Mouse (Mus musculus) megakaryocyte progenitor cell, adult 5-6 weeks (primary cell): ENCODE measurements around the gene Rnpepl1. TPM values are rescaled to one million over a fixed set of nuclear protein-coding genes. Genes with fewer than 3 reads are reported as not detected.
A peak's percentile ranks its signal among the peaks of the same experiment; 100 is the strongest.
"Not testable (repeated sequence)": the region's sequence is repeated elsewhere in the genome, so short reads cannot be mapped to it uniquely, and the experiment has no call there.

Source experiments
- ATAC-seq: replicated peaks from 2 replicates; pipeline ENCODE4 v1.8.0; 2016; ENCODE audit warnings: mild to moderate bottlenecking, moderate TSS enrichment, inconsistent platforms; ENCODE audit not compliant: poor library complexity
- total RNA-seq, 2 experiments: library from RNA; stranded (forward) in 1 of 2; stranded (reverse) in 1 of 2; fragments of 157-497, 149-512 nt in 1 of 2; fragments of 200-1000 nt in 1 of 2; gene quantifications; 2 replicates each; pipeline versions ENCODE4 v1.2.3 to v1.2.4; 2015 to 2017

Rnpepl1 gene
- total RNA-seq, 2 experiments from 2014 or later: 15.7 to 18.2 TPM

DNA sequence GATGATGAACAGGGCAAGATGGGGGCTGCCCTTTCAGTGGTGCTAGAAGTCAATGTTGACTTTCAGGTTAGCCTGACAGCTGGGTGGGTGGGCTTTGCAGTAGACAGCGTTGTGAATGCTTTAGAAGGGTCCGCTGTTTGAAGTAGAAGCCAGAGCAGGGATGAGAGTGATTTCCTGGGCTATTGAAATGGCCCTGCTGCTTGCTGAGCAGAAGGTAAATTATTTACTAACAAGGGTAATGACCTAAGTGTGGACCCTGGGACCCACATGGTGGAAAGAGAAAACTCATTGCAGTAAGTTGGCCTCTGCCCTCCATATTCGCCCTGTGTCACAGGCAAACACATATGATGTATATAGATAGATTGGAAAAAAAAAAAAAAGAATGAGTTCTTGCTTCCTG is 25.9 kb downstream of the Rnpepl1 start:
- ATAC-seq: no peak

DNA sequence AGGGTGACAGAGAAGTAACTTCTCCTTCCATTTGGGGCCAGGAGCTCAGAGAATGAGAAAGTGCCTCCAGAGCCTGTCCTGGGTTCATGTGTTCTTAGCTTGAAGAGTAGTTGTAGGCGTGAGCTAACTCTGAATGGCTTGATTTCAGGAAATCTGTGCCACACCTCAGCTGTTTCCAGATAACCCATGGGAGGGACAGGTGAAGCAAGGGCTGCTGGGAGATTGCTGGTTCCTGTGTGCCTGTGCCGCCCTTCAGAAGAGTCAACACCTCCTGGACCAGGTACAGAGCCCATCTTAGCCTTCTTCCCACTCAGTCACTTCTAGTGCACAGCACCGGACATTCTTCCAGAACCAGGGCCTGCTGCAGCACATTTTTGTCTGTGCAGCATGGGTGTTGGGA is 27.2 kb downstream of the Rnpepl1 start:
- ATAC-seq: no peak

- no peak for ATAC-seq
Observed at GRCm38 (mm10) chr1:92939746-92940145, 29.2 kb downstream of the Rnpepl1 start.

- ATAC-seq: no peak
Observed at GRCm38 (mm10) chr1:92943219-92943989, 32.8 kb downstream of the Rnpepl1 start.

DNA sequence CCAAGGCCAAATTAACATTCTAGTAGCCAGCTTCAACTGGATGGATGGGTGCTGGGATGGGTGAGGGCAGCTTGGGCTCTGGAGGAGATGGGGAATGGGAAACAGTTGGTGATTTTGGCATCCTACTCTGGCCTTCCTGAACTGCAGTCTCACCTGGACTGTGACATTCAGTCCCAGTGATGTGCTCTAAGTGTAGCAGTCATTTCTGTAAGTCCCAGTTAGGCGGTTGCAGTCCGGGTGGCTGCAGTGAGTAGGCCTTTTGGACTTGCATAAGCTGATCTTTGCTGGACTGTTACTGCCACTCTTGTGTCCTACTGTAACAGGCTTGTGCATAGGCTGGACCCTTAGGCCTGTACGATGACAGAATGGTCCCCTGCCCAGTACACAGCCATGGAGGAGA is 37.4 kb downstream of the Rnpepl1 start:
- ATAC-seq: no peak

DNA sequence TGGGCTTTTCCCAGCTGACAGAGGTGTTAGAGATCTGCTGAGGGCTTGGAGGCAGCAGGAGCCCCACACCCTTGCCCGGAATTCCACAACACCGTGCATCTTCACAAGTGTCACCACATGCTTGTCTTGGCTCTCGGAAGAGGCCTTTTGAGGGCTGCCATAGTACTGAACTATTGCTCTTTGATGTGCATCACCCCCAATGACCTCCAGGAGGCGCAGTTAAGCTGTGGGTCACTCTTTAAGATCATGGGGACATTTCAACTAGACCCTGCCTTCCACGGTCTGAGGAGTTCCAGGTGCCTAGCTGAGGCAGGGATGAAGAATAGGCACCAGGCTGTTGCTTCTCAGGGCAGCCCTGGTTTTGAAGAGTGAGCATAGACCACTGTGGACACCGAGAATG is 38.8 kb downstream of the Rnpepl1 start:
- peak; percentile 78 for ATAC-seq

DNA sequence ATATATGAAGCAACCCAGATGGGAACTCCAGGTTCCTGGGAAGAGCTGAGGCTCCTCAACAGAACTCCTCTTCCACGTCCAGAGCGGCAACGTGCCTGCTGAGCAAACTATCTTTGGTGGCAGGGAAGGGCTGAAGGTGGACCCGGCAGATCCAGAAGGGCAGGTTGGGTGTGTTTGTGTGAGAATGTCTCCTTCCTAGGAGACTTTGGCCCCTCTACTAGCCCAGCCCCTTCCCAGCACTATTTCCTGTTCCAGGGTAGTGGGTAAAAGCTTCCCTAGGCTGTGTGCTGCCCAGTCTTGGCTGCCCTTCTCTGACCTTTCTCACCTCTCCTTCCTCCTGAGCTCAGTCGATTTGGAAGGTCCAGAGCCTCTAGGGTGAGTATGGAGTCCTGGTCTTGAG is 40.0 kb downstream of the Rnpepl1 start, which contains the start of gene Gpr35:
TSS of gene Gpr35 (plus strand) at position 259 of the 400 bp plus-strand sequence.
- no peak for ATAC-seq

DNA sequence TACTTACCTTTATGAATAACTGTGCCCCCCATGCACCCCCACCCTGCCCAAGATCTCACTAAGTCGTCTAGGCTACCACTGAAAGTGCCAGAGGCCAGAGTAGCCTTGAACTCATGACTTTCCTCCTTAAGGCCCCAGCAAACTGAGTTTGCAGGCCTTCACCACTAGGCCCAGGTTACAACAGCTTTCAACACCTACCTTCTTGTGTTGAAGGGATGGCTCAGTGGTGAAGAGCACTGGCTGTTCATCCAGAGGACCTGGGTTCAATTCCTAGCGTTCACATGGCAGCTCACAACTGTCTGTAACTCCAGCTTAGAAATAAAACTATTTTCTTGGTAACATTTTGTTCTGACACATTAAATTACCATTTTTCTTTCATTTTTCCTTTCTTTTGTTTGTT is 43.1 kb downstream of the Rnpepl1 start:
- ATAC-seq: no peak

DNA sequence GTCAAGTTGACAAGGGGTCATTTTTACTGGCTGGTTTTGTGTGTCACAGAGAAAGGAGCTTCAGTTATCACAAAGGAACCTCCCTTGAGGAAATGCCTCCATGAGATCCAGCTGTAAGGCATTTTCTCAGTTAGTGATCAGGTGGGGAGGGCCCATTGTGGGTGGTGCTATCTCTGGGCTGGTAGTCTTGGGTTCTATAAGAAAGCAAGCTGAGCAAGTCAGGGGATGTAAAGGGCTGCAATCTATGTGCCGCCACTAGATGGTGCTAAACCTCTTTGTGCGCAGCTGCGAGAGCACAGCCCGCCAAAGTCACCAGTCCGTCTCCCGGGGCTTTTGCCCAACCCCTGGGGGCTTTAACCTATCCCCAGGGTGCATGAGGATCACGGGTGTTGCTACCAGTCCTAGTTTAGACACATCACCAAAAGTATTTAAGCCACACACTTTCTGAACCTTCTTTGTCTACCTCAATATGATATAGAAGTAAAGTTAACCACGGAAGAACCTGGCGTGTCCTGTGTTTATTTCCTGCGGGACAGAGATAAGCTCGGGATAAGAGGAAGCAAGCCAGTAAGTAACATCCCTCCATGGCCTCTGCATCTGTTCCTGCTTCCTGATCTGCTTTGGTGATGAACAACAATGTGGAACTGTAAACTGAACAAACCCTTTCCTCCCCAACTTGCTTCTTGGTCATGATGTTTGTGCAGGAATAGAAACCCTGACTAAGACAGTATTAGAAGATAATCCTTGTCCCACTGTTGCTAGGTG is 46.2 kb downstream of the Rnpepl1 start:
- 0 out of 2 replicates have a peak, but pooled peaks have one; percentile 48 for ATAC-seq

GRCm38 (mm10) chr1:92958999-92959398 is 48.4 kb downstream of the Rnpepl1 start:
- ATAC-seq: no peak

GRCm38 (mm10) chr1:92970791-92971190 is 60.2 kb downstream of the Rnpepl1 start:
- ATAC-seq: not testable (repeated sequence)

DNA sequence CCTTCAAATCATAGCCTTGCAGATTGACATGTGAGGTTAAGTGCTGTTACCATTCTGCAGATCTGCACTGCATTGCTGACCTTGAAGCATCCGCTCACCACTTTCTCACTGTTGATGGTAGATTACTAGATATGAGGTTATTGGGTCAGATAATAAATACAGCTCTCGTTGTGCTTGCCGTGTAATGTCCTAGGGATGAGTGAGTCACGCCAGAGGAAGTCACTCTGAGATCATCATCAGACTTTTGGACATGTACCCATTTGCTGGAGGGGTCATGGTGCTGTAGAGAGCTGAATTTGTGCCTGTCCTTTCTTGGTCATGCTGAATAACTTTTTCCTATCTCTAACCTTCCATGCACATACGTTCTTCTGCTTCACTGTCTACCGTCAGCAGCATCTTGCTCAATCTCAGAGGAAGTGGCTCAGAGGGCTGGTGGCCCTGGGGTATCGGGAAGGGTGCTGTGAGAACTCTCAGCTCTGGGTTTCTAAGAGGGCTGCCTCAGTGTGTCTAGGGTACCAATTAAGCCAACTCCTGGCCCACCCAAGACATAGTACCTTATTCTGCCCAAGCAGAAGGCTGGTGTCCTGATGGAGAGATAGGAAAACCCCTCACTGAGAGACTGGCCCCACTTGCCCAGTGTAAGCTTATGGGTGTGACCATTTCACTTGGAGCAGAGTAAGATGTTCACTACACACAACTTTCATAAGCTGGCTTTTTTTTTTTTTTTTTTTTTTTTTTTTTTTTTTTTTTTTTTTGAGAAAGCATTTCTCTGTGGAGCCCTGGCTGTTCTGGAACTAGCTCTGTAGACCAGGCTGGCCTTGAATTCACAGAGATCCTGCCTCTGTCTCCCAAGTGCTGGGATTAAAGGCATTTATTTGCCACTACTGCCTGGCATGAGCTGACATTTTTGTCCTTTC is 61.6 kb downstream of the Rnpepl1 start:
- peak; percentile 75 for ATAC-seq

DNA sequence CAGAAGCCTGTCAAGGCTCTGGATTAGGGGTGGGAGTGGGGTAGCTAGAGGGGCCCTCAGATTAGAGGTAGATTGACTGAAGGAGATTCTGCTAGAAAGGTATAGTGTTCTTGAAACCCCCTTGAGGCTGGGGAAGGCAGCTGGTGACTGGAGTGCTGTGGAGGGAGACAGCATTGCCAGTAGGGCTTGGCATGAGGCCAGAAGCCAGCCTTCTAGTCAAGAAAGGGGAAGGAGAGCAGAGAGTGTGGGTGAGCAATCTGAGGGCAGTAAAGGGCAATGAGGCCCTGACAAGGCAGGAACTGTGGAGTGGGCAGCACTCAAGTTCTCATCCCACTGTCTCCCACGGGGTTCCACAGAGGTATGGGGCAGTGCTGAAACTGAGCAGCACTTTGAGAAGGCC is 62.3 kb downstream of the Rnpepl1 start:
- peak; percentile 88 for ATAC-seq

Other genes with a start within 250 kb of the Rnpepl1 start
- 41.5 and 51.3 TPM in 2 replicates for gene Gpc1, start 79.1 kb upstream of the Rnpepl1 start, total RNA-seq (2015)
- gene Gpc1, start 79.1 kb upstream of the Rnpepl1 start, total RNA-seq (2017): 58.8 and 70.5 TPM in 2 replicates
- 0.27 TPM in 1 of 2 replicates, not detected in the other for gene Ankmy1, start 7.9 kb upstream of the Rnpepl1 start, total RNA-seq (2015)
- 0.34 TPM in 1 of 2 replicates, not detected in the other for gene Ankmy1, start 7.9 kb upstream of the Rnpepl1 start, total RNA-seq (2017)
- 8.5 and 10.0 TPM in 2 replicates for gene Dusp28, start 3.8 kb upstream of the Rnpepl1 start, total RNA-seq (2015)
- 2.2 and 2.9 TPM in 2 replicates for gene Dusp28, start 3.8 kb upstream of the Rnpepl1 start, total RNA-seq (2017)
- 4.4 and 6.9 TPM in 2 replicates for gene Capn10, start 23.6 kb downstream of the Rnpepl1 start, total RNA-seq (2015)
- 8.2 and 9.2 TPM in 2 replicates for gene Capn10, start 23.6 kb downstream of the Rnpepl1 start, total RNA-seq (2017)
- gene Gpr35, start 40.1 kb downstream of the Rnpepl1 start, total RNA-seq (2015): 1.1 TPM in 2 replicates
- gene Gpr35, start 40.1 kb downstream of the Rnpepl1 start, total RNA-seq (2017): 0.74 and 1.6 TPM in 2 replicates
- gene Aqp12, start 95.6 kb downstream of the Rnpepl1 start, total RNA-seq (2015): not detected in 2 replicates
- not detected in 2 replicates for gene Aqp12, start 95.6 kb downstream of the Rnpepl1 start, total RNA-seq (2017)
- gene Kif1a, start 191.2 kb downstream of the Rnpepl1 start, total RNA-seq (2015): 0.05 TPM in 1 of 2 replicates, not detected in the other
- gene Kif1a, start 191.2 kb downstream of the Rnpepl1 start, total RNA-seq (2017): not detected in 2 replicates
- gene Agxt, start 224.5 kb downstream of the Rnpepl1 start, total RNA-seq (2015): not detected in 2 replicates
- not detected in 2 replicates for gene Agxt, start 224.5 kb downstream of the Rnpepl1 start, total RNA-seq (2017)